Mouse (Mus musculus) erythroblast, embryonic 14.5 days (primary cell): ENCODE data around the gene Bmf.

Experiments used
- GATA1 ChIP-seq: IDR thresholded peaks from 2 replicates; pipeline ENCODE4 v1.6.1; 2012; ENCODE audit warnings: low read length, inconsistent platforms, mixed read lengths
- TAL1 ChIP-seq: IDR thresholded peaks from 3 replicates; pipeline ENCODE4 v1.6.1; 2012; ENCODE audit warnings: low read length, inconsistent platforms, mixed read lengths

GRCm38 (mm10) chr2:118546798-118547165 is 2.7 kb downstream of the Bmf start:
- TF ChIP-seq GATA1 (no peak), TAL1 (no peak)
